Mouse (Mus musculus): ENCODE data around the gene Tnk2. TPM values are rescaled to one million over a fixed set of nuclear protein-coding genes. Genes with fewer than 3 reads are reported as not detected.

The Tnk2 gene
- total RNA-seq, 2 experiments from 2014 or later: 93.2 to 107 TPM

DNA sequence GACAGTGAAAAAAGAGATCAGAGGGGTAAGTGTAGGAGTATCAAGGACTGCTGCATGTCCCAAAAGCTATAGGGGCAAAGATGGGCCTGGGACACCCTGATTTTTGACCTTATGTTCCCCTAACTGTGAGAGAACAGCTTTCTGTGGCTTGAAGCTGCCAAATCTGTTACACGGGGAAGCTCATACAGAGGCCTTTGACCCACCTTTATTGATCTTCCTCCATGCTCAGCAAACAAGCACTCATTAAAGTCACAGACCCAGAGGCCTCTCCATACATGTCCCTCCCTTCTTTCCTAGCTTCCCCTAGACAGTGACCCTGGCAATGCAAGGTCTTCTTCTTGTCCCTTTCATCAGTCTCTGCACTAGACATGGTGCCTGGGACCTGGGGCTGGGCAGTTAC is 85.1 kb downstream of the Tnk2 start:
- intact Hi-C loops (cut with DNase I): no loop called here
- no peak for DNase-seq (ENCODE audit: extremely low spot score in 1 of 2, low spot score in 2 of 2)

Other genes with a start within 250 kb of the Tnk2 start
- gene Tm4sf19, start 243.4 kb upstream of the Tnk2 start, total RNA-seq (2021): under 1 TPM in 1 of 2 experiments, not detected in 1; 0.28 TPM
- gene Tctex1d2, start 224.2 kb upstream of the Tnk2 start, total RNA-seq (2021): 10 to 100 TPM; 13.9 to 16.1 TPM
- gene Pcyt1a, start 213.0 kb upstream of the Tnk2 start, total RNA-seq (2021): 10 to 100 TPM; 44.1 to 44.3 TPM
- not detected for gene Slc51a, start 156.0 kb upstream of the Tnk2 start, total RNA-seq (2021)
- not detected for gene Zdhhc19, start 147.6 kb upstream of the Tnk2 start, total RNA-seq (2021)
- 100 to 1,000 TPM; 106 to 111 TPM for gene Tfrc, start 35.0 kb upstream of the Tnk2 start, total RNA-seq (2021)
- gene Muc4, start 92.0 kb downstream of the Tnk2 start, total RNA-seq (2021): not detected
- not detected for gene Muc20, start 153.6 kb downstream of the Tnk2 start, total RNA-seq (2021)
- gene Smbd1, start 166.6 kb downstream of the Tnk2 start, total RNA-seq (2021): not detected
- 100 to 1,000 TPM; 138 to 145 TPM for gene Fyttd1, start 233.6 kb downstream of the Tnk2 start, total RNA-seq (2021)
- gene Rubcn, start 233.9 kb downstream of the Tnk2 start, total RNA-seq (2021): 10 to 100 TPM; 59.9 to 60.6 TPM